Mouse (Mus musculus) MEL (cell line): ENCODE measurements around the gene Stard5. TPM values are rescaled to one million over a fixed set of nuclear protein-coding genes. Genes with fewer than 3 reads are reported as not detected.

ENCODE experiments used
- DNase-seq: peaks from one replicate; pipeline ENCODE4 v3.0.0; 2011; ENCODE audit warnings: low read depth, low spot score
- H3K27ac ChIP-seq: 2 replicates; pipeline ENCODE4 v1.5.1; 2012; ENCODE audit warnings: low read depth, mild to moderate bottlenecking, control low read depth, low read length, moderate library complexity; ENCODE audit not compliant: control insufficient read depth
- H3K27me3 ChIP-seq, 2 experiments: fragments of 150-350 bp in 1 of 2; sonication (generic) in 1 of 2; 2 replicates each; pipeline ENCODE4 v1.6.1; 2012; ENCODE audit warnings: low read length in 2 of 2, mild to moderate bottlenecking in 2 of 2, improper control_type of control experiment in 1 of 2, moderate library complexity in 1 of 2; ENCODE audit not compliant: insufficient read depth in 2 of 2, control insufficient read depth in 1 of 2
- H3K36me3 ChIP-seq, 2 experiments: 2 replicates each; pipeline ENCODE4 v1.6.1; 2012 to 2014; ENCODE audit warnings: low read length in 2 of 2, improper control_type of control experiment in 1 of 2, inconsistent platforms in 1 of 2, mild to moderate bottlenecking in 1 of 2; ENCODE audit not compliant: insufficient read depth in 2 of 2, control insufficient read depth in 1 of 2
- H3K4me1 ChIP-seq, 2 experiments: fragments of 150-350 bp in 1 of 2; sonication (generic) in 1 of 2; 2 replicates each; pipeline ENCODE4 v1.6.1; 2012; ENCODE audit warnings: low read length in 2 of 2, improper control_type of control experiment in 1 of 2, mild to moderate bottlenecking in 1 of 2; ENCODE audit not compliant: insufficient read depth in 2 of 2, control insufficient read depth in 1 of 2
- H3K4me3 ChIP-seq, 2 experiments: fragments of 150-350 bp in 1 of 2; sonication (generic) in 1 of 2; 2 replicates each; pipeline ENCODE4 v1.5.1; 2012; ENCODE audit warnings: low read depth in 2 of 2, low read length in 2 of 2, mild to moderate bottlenecking in 2 of 2, moderate library complexity in 2 of 2, control low read depth in 1 of 2, improper control_type of control experiment in 1 of 2; ENCODE audit not compliant: control insufficient read depth in 1 of 2, insufficient read depth in 1 of 2
- H3K79me2 ChIP-seq: 2 replicates; pipeline ENCODE4 v1.6.1; 2012; ENCODE audit warnings: mild to moderate bottlenecking, low read length, moderate library complexity; ENCODE audit not compliant: control insufficient read depth, poor library complexity, insufficient read depth
- H3K9ac ChIP-seq: 2 replicates; pipeline ENCODE4 v1.6.1; 2012; ENCODE audit warnings: low read depth, mild to moderate bottlenecking, control low read depth, low read length, moderate library complexity; ENCODE audit not compliant: control insufficient read depth, poor library complexity, severe bottlenecking
- H3K9me3 ChIP-seq: fragments of 150-350 bp; sonication (generic); replicated peaks from 2 replicates; pipeline ENCODE4 v1.6.1; 2012; ENCODE audit warnings: mild to moderate bottlenecking, low read length, improper control_type of control experiment, moderate library complexity; ENCODE audit not compliant: insufficient read depth
- CHD2 ChIP-seq: IDR thresholded peaks from 2 replicates; pipeline ENCODE4 v1.6.1; 2011; ENCODE audit warnings: low read length, improper control_type of control experiment
- E2F4 ChIP-seq: IDR thresholded peaks from 2 replicates; pipeline ENCODE4 v1.6.1; 2011; ENCODE audit warnings: low read depth, low read length, improper control_type of control experiment, borderline replicate concordance
- EP300 ChIP-seq, 2 experiments: IDR thresholded peaks; 2 replicates each; pipeline ENCODE4 v1.6.1; 2011; ENCODE audit warnings: improper control_type of control experiment in 2 of 2, low read length in 2 of 2, low read depth in 1 of 2, mild to moderate bottlenecking in 1 of 2
- ETS1 ChIP-seq: IDR thresholded peaks from 2 replicates; pipeline ENCODE4 v1.6.1; 2012; ENCODE audit warnings: low read depth, mild to moderate bottlenecking, inconsistent platforms, low read length, improper control_type of control experiment, moderate library complexity
- GABPA ChIP-seq: IDR thresholded peaks from 2 replicates; pipeline ENCODE4 v1.6.1; 2012; ENCODE audit warnings: low read depth, mild to moderate bottlenecking, inconsistent platforms, low read length, improper control_type of control experiment, moderate library complexity
- GATA1 ChIP-seq: IDR thresholded peaks from 2 replicates; pipeline ENCODE4 v1.6.1; 2011; ENCODE audit warnings: low read depth, low read length, improper control_type of control experiment
- JUND ChIP-seq: IDR thresholded peaks from 2 replicates; pipeline ENCODE4 v1.6.1; 2011; ENCODE audit warnings: low read depth, mild to moderate bottlenecking, improper control_type of control experiment, low read length
- MAX ChIP-seq: IDR thresholded peaks from 2 replicates; pipeline ENCODE4 v1.6.1; 2011; ENCODE audit warnings: low read length, improper control_type of control experiment
- MEF2A ChIP-seq: IDR thresholded peaks from 2 replicates; pipeline ENCODE4 v1.6.1; 2014; ENCODE audit warnings: low read depth, mild to moderate bottlenecking, inconsistent platforms, low read length, improper control_type of control experiment; ENCODE audit not compliant: poor library complexity, insufficient replicate concordance, severe bottlenecking; ENCODE audit errors: extremely low read depth
- MYB ChIP-seq: IDR thresholded peaks from 2 replicates; pipeline ENCODE4 v1.6.1; 2011; ENCODE audit warnings: mild to moderate bottlenecking, low read depth, low read length, improper control_type of control experiment
- NELFE ChIP-seq: IDR thresholded peaks from 2 replicates; pipeline ENCODE4 v1.6.1; 2011; ENCODE audit warnings: low read depth, low read length, improper control_type of control experiment
- POLR2A ChIP-seq, 2 experiments: IDR thresholded peaks; 2 replicates each; pipeline ENCODE4 v1.6.1; 2011 to 2012; ENCODE audit warnings: low read length in 2 of 2, mild to moderate bottlenecking in 2 of 2, control low read depth in 1 of 2, improper control_type of control experiment in 1 of 2, low read depth in 1 of 2, moderate library complexity in 1 of 2; ENCODE audit not compliant: control insufficient read depth in 1 of 2, insufficient read depth in 1 of 2, poor library complexity in 1 of 2
- RCOR1 ChIP-seq: IDR thresholded peaks from 2 replicates; pipeline ENCODE4 v1.6.1; 2012; ENCODE audit warnings: low read depth, mild to moderate bottlenecking, inconsistent platforms, low read length, improper control_type of control experiment
- SIN3A ChIP-seq: IDR thresholded peaks from 2 replicates; pipeline ENCODE4 v1.6.1; 2012; ENCODE audit warnings: low read length, improper control_type of control experiment, inconsistent platforms
- TAL1 ChIP-seq: IDR thresholded peaks from 2 replicates; pipeline ENCODE4 v1.6.1; 2012; ENCODE audit warnings: mild to moderate bottlenecking, inconsistent platforms, low read length, moderate library complexity, mixed read lengths
- USF1 ChIP-seq: IDR thresholded peaks from 2 replicates; pipeline ENCODE4 v1.6.1; 2014; ENCODE audit warnings: low read depth, mild to moderate bottlenecking, inconsistent platforms, low read length, improper control_type of control experiment, moderate library complexity
- USF2 ChIP-seq, 2 experiments: IDR thresholded peaks; 2 replicates each; pipeline ENCODE4 v1.6.1; 2011 to 2012; ENCODE audit warnings: improper control_type of control experiment in 2 of 2, low read length in 2 of 2, borderline replicate concordance in 1 of 2, inconsistent platforms in 1 of 2, low read depth in 1 of 2, mild to moderate bottlenecking in 1 of 2; ENCODE audit not compliant: insufficient read depth in 1 of 2
- ZC3H11A ChIP-seq: IDR thresholded peaks from 2 replicates; pipeline ENCODE4 v1.6.1; 2012; ENCODE audit warnings: low read depth, mild to moderate bottlenecking, inconsistent platforms, low read length, improper control_type of control experiment
- ZKSCAN1 ChIP-seq: IDR thresholded peaks from 2 replicates; pipeline ENCODE4 v1.6.1; 2012; ENCODE audit warnings: low read depth, mild to moderate bottlenecking, inconsistent platforms, low read length, improper control_type of control experiment, moderate library complexity
- ZMIZ1 ChIP-seq: IDR thresholded peaks from 2 replicates; pipeline ENCODE4 v1.6.1; 2012; ENCODE audit warnings: low read depth, mild to moderate bottlenecking, inconsistent platforms, low read length, improper control_type of control experiment, moderate library complexity
- polyA plus RNA-seq, 2 experiments: library from polyadenylated mRNA; stranded (reverse) in 1 of 2; unstranded in 1 of 2; fragments of >175 nt in 1 of 2; fragments of >200 nt in 1 of 2; gene quantifications; 2 replicates each; pipeline versions ENCODE4 v1.2.1 to v1.2.4; 2012; ENCODE audit warnings: low replicate concordance in 2 of 2, low read depth in 1 of 2; ENCODE audit not compliant: insufficient read length in 2 of 2, insufficient read depth in 1 of 2, missing spikeins in 1 of 2
- total RNA-seq: library from RNA; depleted of rRNA; stranded (reverse); fragments of 300-350 nt; gene quantifications from 2 replicates; pipeline ENCODE4 v1.2.3, GENCODE M21; 2012

Stard5 gene
- total and polyA plus RNA-seq, 3 experiments, result 2.3 to 3.1 TPM; not detected in 1

DNA sequence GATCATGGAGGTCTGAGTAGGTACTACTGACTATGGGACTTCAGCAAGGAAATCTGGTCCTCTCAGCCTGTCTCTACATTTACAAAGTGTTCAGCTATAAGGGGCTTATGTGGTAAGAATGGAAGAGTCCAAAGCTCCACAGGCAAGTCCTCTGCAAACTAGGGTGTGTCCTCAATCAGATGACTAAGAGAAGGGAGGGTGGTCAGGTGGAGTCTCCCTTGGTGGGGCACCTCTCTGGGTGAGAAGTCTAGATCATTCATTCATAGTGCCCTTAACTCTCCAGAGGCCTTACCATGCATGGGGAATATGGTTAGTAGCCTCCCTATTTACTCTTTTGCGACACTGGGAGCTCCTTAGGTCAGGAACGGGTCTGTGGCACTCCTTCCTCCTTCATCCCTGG lies 22.4 kb downstream of the Stard5 start:
- no peak overlapping the region for H3K4me3 ChIP-seq
- H3K4me1 ChIP-seq, result no peaks in the 10 kb centered on the region
- TF ChIP-seq EP300 (IDR thresholded peaks at IDR 0.05; ENCODE audit: low read depth in 1 of 2, low read length in 2 of 2), result no peak
- no peak for TF ChIP-seq SIN3A
- no peak for TF ChIP-seq ZC3H11A
- no peak for TF ChIP-seq USF1
- TF ChIP-seq USF2 (IDR thresholded peaks at IDR 0.05; ENCODE audit: borderline replicate concordance in 1 of 2, insufficient read depth in 1 of 2, low read depth in 1 of 2, low read length in 2 of 2), result no peak
- no peak for TF ChIP-seq MYB
- TF ChIP-seq, all 39 proteins: peak for 0

DNA sequence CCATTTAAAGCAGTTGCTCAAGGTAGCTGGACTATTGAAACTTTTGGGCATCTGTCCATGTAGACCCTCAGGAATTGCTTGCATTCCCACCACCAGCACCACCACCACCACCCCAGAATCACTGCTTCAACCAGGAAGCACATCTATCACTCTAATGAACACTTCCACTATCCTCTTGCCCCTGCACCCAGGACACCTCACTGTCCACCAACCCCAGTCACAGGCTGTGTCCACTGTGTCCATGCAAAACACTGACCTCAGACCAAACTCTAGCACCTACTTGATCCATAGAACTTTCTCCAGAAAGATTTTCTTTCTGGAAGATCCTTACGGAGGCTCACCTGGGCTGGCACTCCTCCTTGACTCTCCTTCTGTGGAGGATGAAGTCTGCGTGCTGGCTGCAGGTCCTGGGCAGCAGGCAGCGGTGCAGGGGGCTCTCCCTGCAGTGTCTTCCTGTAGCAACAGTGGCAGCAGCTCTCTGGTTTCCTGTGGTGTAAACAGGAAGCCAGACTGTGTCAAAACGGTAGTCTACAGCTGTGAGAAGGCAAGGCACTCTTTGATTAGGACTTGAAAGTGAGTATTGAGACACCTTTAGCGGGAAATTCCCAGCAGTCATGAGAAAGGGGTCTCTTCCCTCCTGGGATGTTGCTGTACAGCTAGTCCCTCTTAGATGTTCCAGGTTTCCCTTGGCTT lies 23.3 kb downstream of the Stard5 start:
- H3K79me2 ChIP-seq, result no peaks in the 10 kb centered on the region
- no peaks in the 10 kb centered on the region for H3K4me1 ChIP-seq
- TF ChIP-seq SIN3A (no peak), MAX (no peak), NELFE (no peak), GATA1 (no peak), MEF2A (no peak), EP300 (IDR thresholded peaks at IDR 0.05; ENCODE audit: low read depth in 1 of 2, low read length in 2 of 2) (no peak), ETS1 (no peak), POLR2A (IDR thresholded peaks at IDR 0.05; ENCODE audit: control insufficient read depth in 1 of 2, insufficient read depth in 1 of 2, low read depth in 1 of 2, low read length in 2 of 2, poor library complexity in 1 of 2) (no peak), RCOR1 (no peak), E2F4 (no peak), ZMIZ1 (no peak), MYB (no peak), CHD2 (no peak), GABPA (no peak), TAL1 (no peak), ZC3H11A (no peak), ZKSCAN1 (no peak), JUND (no peak)
- H3K36me3 ChIP-seq, result no peaks in the 10 kb centered on the region
- no peaks in the 10 kb centered on the region for H3K27me3 ChIP-seq
- no peak overlapping the region for H3K4me3 ChIP-seq
- no peak overlapping the region for H3K27ac ChIP-seq
- DNase-seq, result no peak
- H3K9me3 ChIP-seq, result no peaks in the 10 kb centered on the region
- no peak overlapping the region for H3K9ac ChIP-seq

More for the DNA sequence above, 22.4 kb downstream of the Stard5 start:
- Histone ChIP-seq H3K27me3 (no peaks in the 10 kb centered on the region), H3K9me3 (no peaks in the 10 kb centered on the region), H3K79me2 (no peaks in the 10 kb centered on the region), H3K27ac (no peak overlapping the region), H3K9ac (no peak overlapping the region), H3K36me3 (no peaks in the 10 kb centered on the region)
- DNase-seq, result no peak
